Mouse (Mus musculus) small intestine, adult 2 months (tissue): Measurements from ENCODE around the gene Tspan11.

Experiments used
- CTCF ChIP-seq: fragments of 200-500 bp; IDR thresholded peaks from 2 replicates; pipeline ENCODE4 v1.5.1; 2012; ENCODE audit warnings: low read depth, mild to moderate bottlenecking, control low read depth, inconsistent platforms, low read length, moderate library complexity, mixed read lengths; ENCODE audit not compliant: insufficient replicate concordance, insufficient read length; ENCODE audit errors: extremely low read depth
- POLR2A ChIP-seq: fragments of 200-500 bp; IDR thresholded peaks from 2 replicates; pipeline ENCODE4 v1.6.1; 2012; ENCODE audit warnings: low read depth, mild to moderate bottlenecking, control low read depth, inconsistent platforms, low read length, moderate library complexity

DNA sequence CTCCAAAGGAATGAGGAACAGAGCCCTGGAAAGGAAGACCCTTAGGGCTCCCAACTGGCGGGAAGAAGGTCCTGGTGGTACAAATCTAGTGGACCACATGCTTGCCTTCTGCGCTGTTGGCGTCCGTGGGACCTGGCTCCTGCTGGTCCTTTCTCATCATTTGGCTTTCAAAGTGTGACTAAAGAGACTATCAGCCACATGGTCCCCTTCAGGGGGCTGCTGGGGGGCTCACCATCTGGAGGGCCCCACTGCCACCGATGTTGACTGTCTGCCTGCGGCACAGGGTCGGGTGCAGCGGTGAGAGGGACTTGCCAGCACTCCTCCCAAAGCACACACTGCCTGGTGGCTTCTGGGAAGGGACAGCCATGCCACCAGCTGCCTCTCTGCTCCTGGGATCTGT, 105.6 kb downstream of the Tspan11 start:
- TF ChIP-seq CTCF (no peak), POLR2A (no peak)
